Comparison of ENCODE assay signal across 29 mouse cellular contexts in genomic region chr13:63121747-63122146, GRCm38 (mm10).
"Had no signal": no experiment of that assay in that cellular context is flagged by ENCODE, and none has a peak within 500 bp of the region (broad histone marks: within the 10 kb centered on the region; RNA-seq: fewer than 3 reads in every experiment).

No protein-coding gene starts in this region.

- DNase-seq: cerebellum, adult 18-20 months; cerebellum, adult 2 months; cerebellum, adult 8-10 months; cerebellum, adult 9-10 months; cerebellum, adult 9-11 months; cerebellum, postnatal 10 days; cerebellum, postnatal 25 days; cerebellum, postnatal 36 days; embryo, embryonic 11 days; forebrain, postnatal 0 days; gastrocnemius, adult 2 months; gastrocnemius, postnatal 10 days; gastrocnemius, postnatal 14 days; gastrocnemius, postnatal 25 days; gastrocnemius, postnatal 36 days; heart, adult 18-20 months; heart, adult 2 months had no signal

- H3K27me3 ChIP-seq: embryonic facial prominence, embryonic 12.5 days; embryonic facial prominence, embryonic 13.5 days; embryonic facial prominence, embryonic 15.5 days; forebrain, embryonic 12.5 days; forebrain, embryonic 13.5 days; forebrain, embryonic 15.5 days had no signal

- H3K4me2 ChIP-seq: embryonic facial prominence, embryonic 12.5 days; embryonic facial prominence, embryonic 13.5 days; embryonic facial prominence, embryonic 15.5 days; forebrain, embryonic 12.5 days; forebrain, embryonic 13.5 days; forebrain, embryonic 15.5 days had no signal

- H3K4me1 ChIP-seq: embryonic facial prominence, embryonic 10.5 days; embryonic facial prominence, embryonic 12.5 days; embryonic facial prominence, embryonic 15.5 days; forebrain, embryonic 10.5 days; forebrain, embryonic 12.5 days; forebrain, embryonic 13.5 days; forebrain, embryonic 15.5 days; heart, embryonic 10.5 days had no signal

- ATAC-seq: forebrain, embryonic 13.5 days; forebrain, embryonic 14.5 days; forebrain, embryonic 15.5 days; forebrain, embryonic 16.5 days; forebrain, postnatal 0 days had no signal

- H3K9me3 ChIP-seq: embryonic facial prominence, embryonic 10.5 days; embryonic facial prominence, embryonic 12.5 days; embryonic facial prominence, embryonic 15.5 days; forebrain, embryonic 12.5 days; forebrain, embryonic 13.5 days; heart, embryonic 10.5 days had no signal

- H3K27ac ChIP-seq: embryonic facial prominence, embryonic 10.5 days; embryonic facial prominence, embryonic 12.5 days; embryonic facial prominence, embryonic 13.5 days; embryonic facial prominence, embryonic 15.5 days; forebrain, embryonic 10.5 days; forebrain, embryonic 12.5 days; forebrain, embryonic 13.5 days; forebrain, embryonic 15.5 days; gastrocnemius, adult 2 months; heart, adult 2 months; heart, embryonic 10.5 days had no signal

- H3K9ac ChIP-seq: embryonic facial prominence, embryonic 12.5 days; embryonic facial prominence, embryonic 13.5 days; embryonic facial prominence, embryonic 15.5 days; forebrain, embryonic 12.5 days; forebrain, embryonic 13.5 days; forebrain, embryonic 15.5 days; forebrain, postnatal 0 days had no signal

- H3K4me3 ChIP-seq: embryonic facial prominence, embryonic 10.5 days; embryonic facial prominence, embryonic 12.5 days; embryonic facial prominence, embryonic 13.5 days; embryonic facial prominence, embryonic 15.5 days; erythroblast, embryonic 14.5 days; forebrain, embryonic 10.5 days; forebrain, embryonic 12.5 days; forebrain, embryonic 13.5 days; forebrain, embryonic 15.5 days; gastrocnemius, adult 2 months; heart, adult 2 months; heart, embryonic 10.5 days had no signal

- H3K36me3 ChIP-seq: embryonic facial prominence, embryonic 10.5 days; embryonic facial prominence, embryonic 12.5 days; embryonic facial prominence, embryonic 13.5 days; embryonic facial prominence, embryonic 15.5 days; forebrain, embryonic 10.5 days; forebrain, embryonic 12.5 days; forebrain, embryonic 15.5 days; heart, embryonic 10.5 days had no signal
